Mouse (Mus musculus) lung, adult 18-20 months (tissue): Measurements from ENCODE around the gene Osbpl3.
"Not testable (repeated sequence)": the region's sequence is repeated elsewhere in the genome, so short reads cannot be mapped to it uniquely, and the experiment has no call there.

Source experiments
- DNase-seq, 2 experiments: peaks; one replicate each; pipeline ENCODE4 v3.0.0; 2022; ENCODE audit warnings: mixed read lengths in 2 of 2

Osbpl3 gene

GRCm38 (mm10) chr6:50452220-50452619, 3.8 kb downstream of the Osbpl3 start:
- no peak for DNase-seq

GRCm38 (mm10) chr6:50445616-50446015, 10.4 kb downstream of the Osbpl3 start:
- no peak for DNase-seq

GRCm38 (mm10) chr6:50440966-50441862, 14.8 kb downstream of the Osbpl3 start:
- peak; percentile 24 to 62 for DNase-seq

GRCm38 (mm10) chr6:50440197-50440596, 15.8 kb downstream of the Osbpl3 start:
- no peak for DNase-seq

GRCm38 (mm10) chr6:50438900-50439299, 17.1 kb downstream of the Osbpl3 start:
- not testable (repeated sequence) for DNase-seq

GRCm38 (mm10) chr6:50437815-50438214, 18.2 kb downstream of the Osbpl3 start:
- DNase-seq: peak; percentile 23 to 33

GRCm38 (mm10) chr6:50436661-50437060, 19.3 kb downstream of the Osbpl3 start:
- no peak for DNase-seq

GRCm38 (mm10) chr6:50432491-50432890, 23.5 kb downstream of the Osbpl3 start:
- no peak for DNase-seq

GRCm38 (mm10) chr6:50429299-50429698, 26.7 kb downstream of the Osbpl3 start:
- DNase-seq: no peak

GRCm38 (mm10) chr6:50427051-50427732, 28.8 kb downstream of the Osbpl3 start:
- peak; percentile 52 to 58 for DNase-seq

GRCm38 (mm10) chr6:50426571-50426970, 29.4 kb downstream of the Osbpl3 start:
- no peak for DNase-seq

- no peak for DNase-seq
These were observed 31.7 kb downstream of the Osbpl3 start for GRCm38 (mm10) chr6:50424271-50424670.

- no peak for DNase-seq
These were observed 35.6 kb downstream of the Osbpl3 start for GRCm38 (mm10) chr6:50420413-50420812.

GRCm38 (mm10) chr6:50419518-50420290, 36.3 kb downstream of the Osbpl3 start:
- DNase-seq: no peak

- DNase-seq: no peak
These were observed 37.0 kb downstream of the Osbpl3 start for GRCm38 (mm10) chr6:50418951-50419350.

- no peak for DNase-seq
These were observed 39.1 kb downstream of the Osbpl3 start for GRCm38 (mm10) chr6:50416854-50417253.

GRCm38 (mm10) chr6:50415431-50415830, 40.6 kb downstream of the Osbpl3 start:
- DNase-seq: no peak

GRCm38 (mm10) chr6:50414547-50414946, 41.5 kb downstream of the Osbpl3 start:
- DNase-seq: no peak

- no peak for DNase-seq
These were observed 42.6 kb downstream of the Osbpl3 start for GRCm38 (mm10) chr6:50413381-50413780.

- DNase-seq: peak in 1 of 2 experiments; percentile 28
These were observed 43.8 kb downstream of the Osbpl3 start for GRCm38 (mm10) chr6:50412174-50412573.

GRCm38 (mm10) chr6:50404698-50405097, 51.3 kb downstream of the Osbpl3 start:
- DNase-seq: no peak

- no peak for DNase-seq
These were observed 52.5 kb downstream of the Osbpl3 start for GRCm38 (mm10) chr6:50403524-50403923.

- DNase-seq: no peak
These were observed 53.1 kb downstream of the Osbpl3 start for GRCm38 (mm10) chr6:50402872-50403271.
